Mouse (Mus musculus) myocyte (in vitro differentiated cells): ENCODE measurements around the gene Naa15.

Source experiments
- CEBPB ChIP-seq: IDR thresholded peaks from 2 replicates; pipeline ENCODE4 v1.6.1; 2011; ENCODE audit warnings: mild to moderate bottlenecking, moderate library complexity; ENCODE audit not compliant: poor library complexity, insufficient read depth, severe bottlenecking
- E2F4 ChIP-seq: IDR thresholded peaks from one replicate; pipeline ENCODE4 v1.6.1; 2011; ENCODE audit warnings: mild to moderate bottlenecking, control low read depth, moderate library complexity; ENCODE audit not compliant: insufficient read depth
- MAX ChIP-seq: IDR thresholded peaks from one replicate; pipeline ENCODE4 v1.6.1; 2011; ENCODE audit warnings: low read depth, mild to moderate bottlenecking, control low read depth
- MYOD1 ChIP-seq, 3 experiments: IDR thresholded peaks; one replicate each; pipeline ENCODE4 v1.6.1; 2011; ENCODE audit warnings: control low read depth in 2 of 3, low read depth in 2 of 3, mild to moderate bottlenecking in 2 of 3, moderate library complexity in 1 of 3; ENCODE audit not compliant: insufficient read length in 2 of 3, control insufficient read depth in 1 of 3
- MYOG ChIP-seq, 3 experiments: IDR thresholded peaks; one replicate each; pipeline ENCODE4 v1.6.1; 2011; ENCODE audit warnings: control low read depth in 2 of 3, low read depth in 2 of 3, mild to moderate bottlenecking in 2 of 3; ENCODE audit not compliant: insufficient read length in 2 of 3, control insufficient read depth in 1 of 3, insufficient read depth in 1 of 3
- POLR2A ChIP-seq: IDR thresholded peaks from one replicate; pipeline ENCODE4 v1.6.1; 2011; ENCODE audit warnings: low read depth, mild to moderate bottlenecking, control low read depth, moderate library complexity; ENCODE audit not compliant: insufficient read length
- POLR2AphosphoS2 ChIP-seq: IDR thresholded peaks from one replicate; pipeline ENCODE4 v1.6.1; 2011; ENCODE audit warnings: low read depth, control low read depth; ENCODE audit not compliant: insufficient read length
- REST ChIP-seq: IDR thresholded peaks from one replicate; pipeline ENCODE4 v1.6.1; 2011; ENCODE audit warnings: mild to moderate bottlenecking, control low read depth, moderate library complexity; ENCODE audit not compliant: insufficient read depth, insufficient read length
- SRF ChIP-seq: IDR thresholded peaks from one replicate; pipeline ENCODE4 v1.6.1; 2011; ENCODE audit warnings: low read depth; ENCODE audit not compliant: control insufficient read depth, insufficient read length
- TCF12 ChIP-seq: IDR thresholded peaks from one replicate; pipeline ENCODE4 v1.6.1; 2011; ENCODE audit warnings: mild to moderate bottlenecking, control low read depth; ENCODE audit not compliant: poor library complexity, insufficient read depth, severe bottlenecking
- TCF3 ChIP-seq: IDR thresholded peaks from one replicate; pipeline ENCODE4 v1.6.1; 2011; ENCODE audit warnings: low read depth, control low read depth; ENCODE audit not compliant: insufficient read length
- USF1 ChIP-seq: IDR thresholded peaks from one replicate; pipeline ENCODE4 v1.6.1; 2011; ENCODE audit warnings: low read depth, mild to moderate bottlenecking, control low read depth, moderate library complexity

GRCm38 (mm10) chr3:51417966-51418365 lies 3.0 kb downstream of the Naa15 start:
- TF ChIP-seq USF1 (no peak), POLR2A (no peak), E2F4 (no peak), CEBPB (no peak), MAX (no peak), TCF12 (no peak), MYOG (IDR thresholded peaks at IDR 0.05; ENCODE audit: control insufficient read depth in 1 of 3, insufficient read depth in 1 of 3, insufficient read length in 2 of 3, low read depth in 2 of 3) (no peak), TCF3 (no peak), MYOD1 (IDR thresholded peaks at IDR 0.05; ENCODE audit: control insufficient read depth in 1 of 3, insufficient read length in 2 of 3, low read depth in 2 of 3) (no peak), POLR2AphosphoS2 (no peak), REST (no peak), SRF (no peak)
